Mouse (Mus musculus) intestine, embryonic 16.5 days (tissue): ENCODE results near the gene Clip1. TPM values are rescaled to one million over a fixed set of nuclear protein-coding genes. Genes with fewer than 3 reads are reported as not detected.

Experiments used
- ATAC-seq: fragments of 200-750 bp; cut with Nextera tagmentation; 2 replicates; pipeline ENCODE4 v1.8.0; 2017; ENCODE audit warnings: moderate TSS enrichment, moderate library complexity
- H3K27ac ChIP-seq: fragments of 300-500 bp; sonication (generic); 2 replicates; pipeline ENCODE4 v1.5.1; 2014; ENCODE audit warnings: mild to moderate bottlenecking, low read length
- H3K27me3 ChIP-seq: fragments of 300-500 bp; sonication (generic); replicated peaks from 2 replicates; pipeline ENCODE4 v1.6.1; 2014; ENCODE audit warnings: low read length, control low read depth, mixed read lengths; ENCODE audit not compliant: control insufficient read depth, insufficient read depth
- H3K36me3 ChIP-seq: fragments of 300-500 bp; sonication (generic); 2 replicates; pipeline ENCODE4 v1.6.1; 2014; ENCODE audit warnings: low read length, control low read depth; ENCODE audit not compliant: control insufficient read depth, insufficient read depth
- H3K4me1 ChIP-seq: fragments of 300-500 bp; sonication (generic); 2 replicates; pipeline ENCODE4 v1.6.1; 2014; ENCODE audit warnings: low read length, control low read depth, mixed read lengths; ENCODE audit not compliant: control insufficient read depth, insufficient read depth
- H3K4me2 ChIP-seq: fragments of 300-500 bp; sonication (generic); 2 replicates; pipeline ENCODE4 v1.6.1; 2014; ENCODE audit warnings: low read depth, low read length, control low read depth
- H3K4me3 ChIP-seq: fragments of 300-500 bp; sonication (generic); 2 replicates; pipeline ENCODE4 v1.5.1; 2014; ENCODE audit warnings: mild to moderate bottlenecking, low read length
- H3K9ac ChIP-seq: fragments of 300-500 bp; sonication (generic); 2 replicates; pipeline ENCODE4 v1.6.1; 2014; ENCODE audit warnings: low read depth, low read length
- H3K9me3 ChIP-seq: fragments of 300-500 bp; sonication (generic); 2 replicates; pipeline ENCODE4 v1.6.1; 2016; ENCODE audit warnings: low read length, control low read depth; ENCODE audit not compliant: control insufficient read depth
- WGBS: fragments of 180-500 bp; shearing (Covaris S2); extraction: QIAGEN DNeasy Blood & Tissue Kit; methylation state at CpG from one replicate; pipeline ENCODE4 v1.1.7; 2014; 5-methylcytosine and 5-hydroxymethylcytosine counted together
- polyA plus RNA-seq: library from polyadenylated mRNA; unstranded; fragments of >200 nt; fragmentation: Nextera tagmentation; extraction: Ambion mirVana; gene quantifications from 2 replicates; pipeline ENCODE4 v1.2.1, GENCODE M21; 2015

Gene Clip1
- polyA plus RNA-seq, 1 experiment from 2014 or later = 23.7 TPM

GRCm38 (mm10) chr5:123661602-123662001 is 22.8 kb downstream of the Clip1 start:
- Histone ChIP-seq H3K9ac (no peak overlapping the region), H3K27me3 (no peaks in the 10 kb centered on the region), H3K4me2 (no peak overlapping the region), H3K9me3 (no peaks in the 10 kb centered on the region), H3K36me3 (no peaks in the 10 kb centered on the region), H3K4me3 (no peak overlapping the region), H3K4me1 (0 out of 2 replicates have a peak, but pooled peaks cover 4% of the 10 kb centered on the region), H3K27ac (peak overlapping the region; percentile 58)
- 53% methylated on average over 3 of the region's 3 CpGs for WGBS
- ATAC-seq = peak; percentile 33; the same call in 1 of the 2 replicates

- WGBS = 46% methylated on average over 7 of the region's 7 CpGs
- H3K9me3 ChIP-seq = no peaks in the 10 kb centered on the region
- 0 out of 2 replicates have a peak, but pooled peaks cover 4% of the 10 kb centered on the region for H3K4me1 ChIP-seq
- no peaks in the 10 kb centered on the region for H3K36me3 ChIP-seq
- H3K27ac ChIP-seq = no peak overlapping the region
- no peaks in the 10 kb centered on the region for H3K27me3 ChIP-seq
- H3K4me2 ChIP-seq = no peak overlapping the region
- H3K9ac ChIP-seq = no peak overlapping the region
- H3K4me3 ChIP-seq = no peak overlapping the region
- ATAC-seq = no peak
Measured at GRCm38 (mm10) chr5:123657651-123658050, 26.8 kb downstream of the Clip1 start.

GRCm38 (mm10) chr5:123654937-123655336 is 29.5 kb downstream of the Clip1 start:
- Histone ChIP-seq H3K27ac (no peak overlapping the region), H3K27me3 (no peaks in the 10 kb centered on the region), H3K9ac (no peak overlapping the region), H3K4me3 (no peak overlapping the region), H3K4me1 (peaks cover 2% of the 10 kb centered on the region; the same call in 1 of the 2 replicates), H3K9me3 (no peaks in the 10 kb centered on the region), H3K4me2 (no peak overlapping the region), H3K36me3 (no peaks in the 10 kb centered on the region)
- no peak for ATAC-seq
- WGBS = 74% methylated on average over 5 of the region's 5 CpGs

- Histone ChIP-seq H3K9ac (no peak overlapping the region), H3K4me2 (no peak overlapping the region), H3K9me3 (no peaks in the 10 kb centered on the region), H3K4me3 (no peak overlapping the region), H3K4me1 (peaks cover 2% of the 10 kb centered on the region; the same call in 1 of the 2 replicates), H3K27me3 (no peaks in the 10 kb centered on the region), H3K27ac (no peak overlapping the region), H3K36me3 (no peaks in the 10 kb centered on the region)
- WGBS = 85% methylated on average over 11 of the region's 11 CpGs
- ATAC-seq = no peak
Measured at GRCm38 (mm10) chr5:123653287-123653801, 31.1 kb downstream of the Clip1 start.

GRCm38 (mm10) chr5:123650825-123651224 is 33.6 kb downstream of the Clip1 start:
- Histone ChIP-seq H3K36me3 (0 out of 2 replicates have a peak, but pooled peaks cover 7% of the 10 kb centered on the region), H3K9ac (no peak overlapping the region), H3K27ac (no peak overlapping the region), H3K27me3 (no peaks in the 10 kb centered on the region), H3K9me3 (no peaks in the 10 kb centered on the region), H3K4me3 (no peak overlapping the region), H3K4me2 (no peak overlapping the region), H3K4me1 (peaks cover 2% of the 10 kb centered on the region; the same call in 1 of the 2 replicates)
- ATAC-seq = no peak
- 75% methylated on average over 2 of the region's 2 CpGs for WGBS

- H3K4me3 ChIP-seq = no peak overlapping the region
- no peak overlapping the region for H3K9ac ChIP-seq
- WGBS = 93% methylated on average over 17 of the region's 17 CpGs
- H3K9me3 ChIP-seq = no peaks in the 10 kb centered on the region
- no peak overlapping the region for H3K4me2 ChIP-seq
- H3K36me3 ChIP-seq = peaks cover 10% of the 10 kb centered on the region; the same call in 1 of the 2 replicates
- no peaks in the 10 kb centered on the region for H3K27me3 ChIP-seq
- ATAC-seq = no peak
- H3K4me1 ChIP-seq = no peaks in the 10 kb centered on the region
- no peak overlapping the region for H3K27ac ChIP-seq
Measured at GRCm38 (mm10) chr5:123642401-123642800, 42.0 kb downstream of the Clip1 start.

GRCm38 (mm10) chr5:123641259-123641900 is 43.0 kb downstream of the Clip1 start:
- WGBS = 73% methylated on average over 7 of the region's 7 CpGs
- no peak overlapping the region for H3K27ac ChIP-seq
- H3K4me3 ChIP-seq = no peak overlapping the region
- no peaks in the 10 kb centered on the region for H3K9me3 ChIP-seq
- H3K9ac ChIP-seq = no peak overlapping the region
- no peaks in the 10 kb centered on the region for H3K27me3 ChIP-seq
- no peak for ATAC-seq
- H3K4me1 ChIP-seq = no peaks in the 10 kb centered on the region
- peaks cover 10% of the 10 kb centered on the region; the same call in 1 of the 2 replicates for H3K36me3 ChIP-seq
- H3K4me2 ChIP-seq = no peak overlapping the region

- Histone ChIP-seq H3K9me3 (no peaks in the 10 kb centered on the region), H3K9ac (no peak overlapping the region), H3K27me3 (no peaks in the 10 kb centered on the region), H3K4me1 (no peaks in the 10 kb centered on the region), H3K4me3 (no peak overlapping the region), H3K4me2 (no peak overlapping the region), H3K27ac (no peak overlapping the region), H3K36me3 (peaks cover 6% of the 10 kb centered on the region; the same call in 1 of the 2 replicates)
- 89% methylated on average over 9 of the region's 9 CpGs for WGBS
- no peak for ATAC-seq
Measured at GRCm38 (mm10) chr5:123640181-123640580, 44.2 kb downstream of the Clip1 start.

- no peak for ATAC-seq
- Histone ChIP-seq H3K4me1 (no peaks in the 10 kb centered on the region), H3K27ac (no peak overlapping the region), H3K9ac (no peak overlapping the region), H3K4me3 (no peak overlapping the region), H3K4me2 (no peak overlapping the region), H3K9me3 (no peaks in the 10 kb centered on the region), H3K27me3 (no peaks in the 10 kb centered on the region), H3K36me3 (no peaks in the 10 kb centered on the region)
- WGBS = 87% methylated on average over 10 of the region's 10 CpGs
Measured at GRCm38 (mm10) chr5:123631210-123631609, 53.2 kb downstream of the Clip1 start.
